Mouse (Mus musculus) gonadal fat pad, adult 2 months (tissue): ENCODE data around the gene Celsr1. TPM values are rescaled to one million over a fixed set of nuclear protein-coding genes. Genes with fewer than 3 reads are reported as not detected.
"Not testable (repeated sequence)": the region's sequence is repeated elsewhere in the genome, so short reads cannot be mapped to it uniquely, and the experiment has no call there.

ENCODE experiments used
- DNase-seq: peaks from one replicate; pipeline ENCODE4 v3.0.0-alpha.2; 2012; ENCODE audit warnings: low read depth
- polyA plus RNA-seq: library from polyadenylated mRNA; depleted of rRNA; stranded (reverse); fragments of >200 nt; gene quantifications from 2 replicates; pipeline ENCODE4 v1.2.3, GENCODE M21; 2012; rRNA removed

The Celsr1 gene
- polyA plus RNA-seq, 1 experiment = 6.4 TPM

DNA sequence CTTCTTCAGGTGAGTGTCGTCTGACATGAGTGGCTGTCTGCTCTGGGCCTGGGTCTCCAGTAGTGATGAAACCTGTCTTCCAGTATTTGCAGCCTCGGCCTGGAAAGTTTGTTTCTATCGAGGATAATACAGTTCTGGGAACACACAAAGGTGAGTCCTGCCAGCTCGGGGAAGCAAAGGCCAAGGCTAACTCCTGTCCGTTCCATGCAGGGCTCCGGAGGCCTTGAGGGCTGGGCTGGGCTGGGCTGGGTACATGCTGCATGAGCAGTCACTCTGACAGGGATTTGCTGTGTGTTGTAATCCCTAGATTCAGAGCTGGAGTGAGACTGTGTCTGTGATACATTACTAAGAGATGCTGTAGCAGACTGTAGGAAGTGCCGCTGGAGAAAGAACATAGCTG, 139.7 kb downstream of the Celsr1 start:
- no peak for DNase-seq

GRCm38 (mm10) chr15:85892498-85893118, 141.0 kb downstream of the Celsr1 start:
- DNase-seq = no peak

- DNase-seq = no peak
These were observed 141.6 kb downstream of the Celsr1 start for GRCm38 (mm10) chr15:85891971-85892370.

GRCm38 (mm10) chr15:85889235-85889634, 144.3 kb downstream of the Celsr1 start:
- no peak for DNase-seq

- DNase-seq = no peak
These were observed 148.0 kb downstream of the Celsr1 start for GRCm38 (mm10) chr15:85885606-85886005.

- DNase-seq = no peak
These were observed 154.1 kb downstream of the Celsr1 start for GRCm38 (mm10) chr15:85879498-85879895.

DNA sequence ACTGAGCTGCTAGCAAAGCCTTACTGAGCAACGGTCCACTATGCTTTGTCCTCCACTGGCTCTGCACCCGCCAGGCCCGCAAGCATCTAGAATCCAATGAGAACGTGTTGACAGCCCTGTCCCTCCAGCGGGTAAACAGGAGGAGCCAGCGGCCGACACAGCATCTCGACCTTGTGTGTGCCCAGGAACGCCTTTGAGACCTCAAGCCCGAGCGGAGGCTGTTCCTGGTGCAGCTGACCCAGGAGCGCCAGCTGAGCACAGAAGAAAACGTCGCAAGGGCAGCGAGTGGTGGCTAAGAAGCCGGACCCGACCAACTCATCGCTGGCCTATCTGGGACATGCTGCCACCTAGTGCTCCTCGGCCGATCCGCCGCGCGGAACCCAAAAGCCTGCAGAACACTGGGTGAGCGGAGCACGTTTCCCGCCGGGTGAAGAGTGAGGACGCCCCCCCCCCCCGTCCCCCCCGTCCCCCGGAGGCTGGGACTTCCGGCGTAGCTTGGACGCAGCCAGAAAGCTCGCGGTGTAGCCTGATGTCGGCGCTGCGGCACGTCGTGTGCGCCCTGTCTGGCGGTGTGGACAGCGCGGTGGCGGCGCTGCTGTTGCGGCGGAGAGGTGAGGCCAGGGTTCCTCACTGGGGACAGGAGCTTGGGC, 154.6 kb downstream of the Celsr1 start, which contains the start of gene Trmu:
TSS of gene Trmu (plus strand) at position 465 of the 650 bp plus-strand sequence.
- no peak for DNase-seq

GRCm38 (mm10) chr15:85877336-85877735, 156.2 kb downstream of the Celsr1 start:
- DNase-seq = no peak

GRCm38 (mm10) chr15:85867696-85868095, 165.9 kb downstream of the Celsr1 start:
- DNase-seq = no peak

DNA sequence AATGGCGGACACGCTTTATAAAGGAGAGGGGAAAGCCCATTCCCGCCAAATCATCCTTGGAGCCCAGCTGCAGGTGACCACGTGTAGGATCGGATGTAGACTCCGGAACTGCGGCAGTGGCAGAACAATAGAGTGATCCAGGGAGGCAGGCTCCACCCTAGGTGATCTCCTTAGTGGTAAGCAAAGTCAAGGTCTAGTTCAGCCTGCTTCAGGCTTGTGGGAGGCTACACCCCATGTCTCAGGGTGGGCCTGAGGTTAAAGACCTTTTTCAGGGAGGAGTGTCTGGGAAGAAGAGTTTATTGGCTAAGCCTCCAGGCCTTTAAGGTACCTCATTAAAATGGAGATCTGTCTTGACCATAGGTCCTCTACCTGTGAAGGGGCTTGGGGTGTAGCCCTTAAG, 167.7 kb downstream of the Celsr1 start:
- DNase-seq = not testable (repeated sequence)

DNA sequence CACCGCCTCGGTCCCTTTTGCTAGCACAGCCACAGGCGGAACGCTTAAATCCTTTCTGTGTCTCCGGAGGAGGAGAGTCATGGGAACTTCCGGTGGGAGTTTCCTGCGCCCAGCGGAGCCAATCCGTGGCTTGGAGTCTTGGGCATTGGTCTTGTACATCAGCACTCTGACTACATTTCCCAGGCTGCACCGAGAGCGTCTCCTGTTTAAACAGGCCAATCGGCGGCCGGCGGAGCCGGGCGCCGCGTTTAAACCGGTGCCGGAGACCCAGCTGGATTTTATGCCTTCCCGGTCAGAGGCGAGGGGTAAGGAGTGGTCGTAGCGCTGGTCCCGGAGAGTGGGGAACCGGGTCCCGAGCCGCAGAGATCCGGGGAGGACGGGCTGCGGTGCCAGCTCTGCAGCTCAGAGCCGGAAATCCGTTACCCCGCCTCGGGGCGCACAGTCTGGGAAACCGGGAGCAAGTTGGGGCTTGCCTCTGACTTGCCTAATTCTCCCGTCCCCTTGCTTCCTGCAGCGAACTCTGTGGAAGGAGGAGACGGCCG, 174.0 kb downstream of the Celsr1 start, which contains the start of gene Gtse1:
TSS of gene Gtse1 (plus strand) at position 256 of the 542 bp plus-strand sequence.
- DNase-seq = peak; percentile 84

DNA sequence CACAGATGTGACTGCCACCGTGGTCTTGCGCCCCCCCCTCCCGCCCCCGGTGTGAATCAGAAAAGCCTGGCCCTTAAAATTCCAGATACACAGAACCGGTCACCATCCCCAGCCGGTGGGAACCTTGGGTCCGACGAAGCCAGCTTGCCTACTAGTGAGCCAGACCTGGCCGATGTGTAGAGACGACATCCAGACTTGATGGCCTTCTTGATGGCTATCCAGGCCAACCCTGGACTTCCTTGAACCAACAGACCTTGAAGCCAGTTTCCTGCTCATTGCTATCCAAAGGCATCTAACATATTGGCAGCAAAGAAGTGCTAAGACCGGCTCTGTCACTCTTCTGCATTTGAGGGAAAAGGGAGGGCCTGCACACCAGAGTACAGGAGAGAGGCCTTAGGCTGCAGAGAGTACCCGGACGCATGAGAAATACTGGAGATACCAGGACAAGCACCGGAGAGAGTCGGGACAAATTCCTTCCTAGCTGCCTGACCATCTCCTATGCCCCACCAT, 174.5 kb downstream of the Celsr1 start:
- DNase-seq = no peak

DNA sequence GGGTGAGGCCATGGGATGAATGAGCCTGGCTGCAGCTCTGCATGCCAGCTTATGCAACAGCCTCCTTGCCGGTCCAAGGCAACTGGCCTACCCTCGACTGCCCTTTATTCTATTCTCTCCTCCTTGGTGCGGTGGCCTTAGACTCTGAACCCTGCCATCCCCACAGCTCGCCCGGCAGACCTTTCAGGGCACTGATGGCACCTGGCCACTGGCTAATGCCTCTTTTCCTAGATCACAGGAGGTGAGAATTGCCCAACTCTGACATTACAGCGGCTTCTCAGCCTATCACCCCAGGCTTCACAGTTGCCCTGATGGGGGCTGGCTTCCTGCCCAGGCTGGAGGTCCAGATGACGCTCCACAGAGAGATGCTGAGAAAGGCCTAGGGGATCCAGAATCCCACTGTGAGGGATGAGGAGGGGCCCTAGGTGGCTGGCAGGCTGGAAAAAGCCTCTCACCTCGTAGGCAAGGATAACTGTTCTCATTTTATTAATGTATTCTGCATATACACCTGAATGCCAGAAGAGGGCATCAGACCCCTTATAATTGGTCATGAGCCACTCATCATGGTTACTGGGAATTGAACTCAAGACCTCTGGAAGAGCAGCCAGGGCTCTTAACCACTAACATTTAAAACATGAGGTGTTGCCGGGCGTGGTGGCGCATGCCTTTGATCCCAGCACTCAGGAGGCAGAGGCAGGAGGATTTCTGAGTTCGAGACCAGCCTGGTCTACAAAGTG, 181.8 kb downstream of the Celsr1 start:
- DNase-seq = no peak

Other genes starting within 250 kb of the Celsr1 start
- 35.1 and 51.3 TPM in 2 replicates for gene Cdpf1, start 222.1 kb downstream of the Celsr1 start, polyA plus RNA-seq
- 0.62 and 1.0 TPM in 2 replicates for gene Pkdrej, start 212.0 kb downstream of the Celsr1 start, polyA plus RNA-seq
- gene Ttc38, start 201.5 kb downstream of the Celsr1 start, polyA plus RNA-seq = 12.6 and 18.4 TPM in 2 replicates
- 2.0 and 2.9 TPM in 2 replicates for gene Gtse1, start 174.0 kb downstream of the Celsr1 start, polyA plus RNA-seq
- 36.5 and 36.8 TPM in 2 replicates for gene Trmu, start 154.5 kb downstream of the Celsr1 start, polyA plus RNA-seq
- 42.5 and 44.3 TPM in 2 replicates for gene Gramd4, start 23.9 kb upstream of the Celsr1 start, polyA plus RNA-seq
- gene Cerk, start 152.4 kb upstream of the Celsr1 start, polyA plus RNA-seq = 16.1 and 16.4 TPM in 2 replicates
- 43.8 and 48.1 TPM in 2 replicates for gene Tbc1d22a, start 180.7 kb upstream of the Celsr1 start, polyA plus RNA-seq